Mouse (Mus musculus) gonadal fat pad, adult 2 months (tissue): ENCODE data around the gene Uba3. TPM values are rescaled to one million over a fixed set of nuclear protein-coding genes. Genes with fewer than 3 reads are reported as not detected.

Experiments used
- DNase-seq: peaks from one replicate; pipeline ENCODE4 v3.0.0-alpha.2; 2012; ENCODE audit warnings: low read depth
- polyA plus RNA-seq: library from polyadenylated mRNA; depleted of rRNA; stranded (reverse); fragments of >200 nt; gene quantifications from 2 replicates; pipeline ENCODE4 v1.2.3, GENCODE M21; 2012

Uba3 gene
- polyA plus RNA-seq, 1 experiment: 21.2 TPM

DNA sequence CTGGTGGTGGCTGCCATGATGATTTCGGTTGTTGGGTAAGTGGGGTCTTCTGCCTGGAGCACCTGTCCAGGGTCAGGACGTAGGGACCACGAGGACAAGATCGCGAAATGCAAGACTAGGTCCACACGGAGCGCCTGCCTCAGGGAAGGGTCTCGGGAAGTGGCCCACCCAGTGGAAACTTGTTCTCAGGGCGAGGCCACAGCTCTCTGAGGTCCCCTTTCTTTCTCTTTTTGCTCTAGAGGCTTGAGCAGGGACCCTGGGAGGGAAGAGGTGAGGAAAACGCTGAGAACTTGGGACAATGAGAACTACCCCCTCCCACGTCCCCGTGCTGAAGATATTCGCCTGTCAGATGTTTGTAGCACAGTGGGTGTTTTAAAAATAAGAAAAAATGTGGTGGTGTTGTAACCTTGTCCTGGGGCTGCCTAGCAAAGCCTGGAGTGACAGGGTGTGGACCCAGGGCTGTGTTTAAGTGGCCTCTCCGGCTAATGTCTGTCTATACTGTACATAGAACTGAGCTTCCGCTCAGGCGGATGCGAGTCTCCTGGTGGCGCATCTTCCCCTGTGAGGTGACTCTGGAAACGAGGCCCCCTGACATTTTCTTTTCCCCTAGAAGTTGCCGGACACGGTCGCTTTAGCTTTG is 5.6 kb upstream of the Uba3 start:
- no peak for DNase-seq

DNA sequence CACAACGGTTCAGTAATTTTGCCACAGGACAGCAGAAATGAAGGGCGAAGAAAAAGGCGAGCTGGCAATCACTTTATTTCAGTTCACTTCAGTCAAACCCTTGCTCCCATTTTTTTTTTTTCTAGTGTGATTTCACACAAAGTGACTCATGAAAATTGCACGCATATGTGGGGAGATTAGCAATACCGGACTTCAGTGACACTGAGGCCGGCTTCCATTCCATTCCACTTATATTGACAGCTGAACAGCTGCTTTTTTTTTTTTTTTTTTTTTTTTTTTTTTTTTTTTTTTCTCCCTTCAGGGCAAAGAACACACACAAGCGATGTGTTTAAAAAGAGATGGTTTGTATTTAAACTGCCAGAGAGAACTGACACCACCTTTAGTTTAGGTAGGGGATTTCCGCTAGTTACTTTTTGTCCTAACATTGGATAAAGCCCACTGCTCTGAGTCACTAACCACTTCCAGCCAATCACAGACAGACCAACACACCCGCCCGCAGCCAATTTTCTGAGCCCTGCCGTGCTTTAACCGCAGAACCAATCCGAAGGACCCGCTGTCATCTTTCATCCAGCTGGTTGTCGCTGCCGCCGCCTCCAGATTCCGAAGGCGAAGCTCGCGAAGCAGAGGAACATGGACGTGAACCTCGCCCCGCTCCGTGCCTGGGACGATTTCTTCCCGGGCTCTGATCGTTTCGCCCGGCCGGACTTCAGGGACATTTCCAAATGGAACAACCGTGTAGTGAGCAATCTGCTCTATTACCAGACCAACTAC is 4.9 kb upstream of the Uba3 start, which contains the start of gene Arl6ip5:
Gene Arl6ip5, plus strand, starts transcription at position 499 of the 771 bp plus-strand sequence.
- no peak for DNase-seq

DNA sequence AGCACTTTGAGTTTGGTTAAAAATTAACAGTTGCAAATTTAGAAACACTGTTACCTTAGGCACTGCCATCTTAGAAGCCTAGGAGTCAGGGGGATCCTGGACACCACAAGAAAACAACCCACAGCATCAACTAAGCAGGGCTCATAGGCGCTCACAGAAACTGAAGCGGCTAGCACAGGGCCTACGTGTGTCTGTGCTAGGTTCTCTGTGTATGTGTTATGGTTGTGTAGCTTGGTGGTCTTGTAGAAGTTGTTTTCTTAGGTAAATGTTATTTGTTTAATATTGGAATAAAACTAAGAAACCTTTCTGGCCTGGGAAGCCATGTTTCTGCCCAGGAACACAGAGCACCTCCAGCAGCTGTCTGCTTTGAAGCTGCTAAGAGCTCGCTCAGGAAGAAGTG is 4.3 kb upstream of the Uba3 start:
- no peak for DNase-seq

DNA sequence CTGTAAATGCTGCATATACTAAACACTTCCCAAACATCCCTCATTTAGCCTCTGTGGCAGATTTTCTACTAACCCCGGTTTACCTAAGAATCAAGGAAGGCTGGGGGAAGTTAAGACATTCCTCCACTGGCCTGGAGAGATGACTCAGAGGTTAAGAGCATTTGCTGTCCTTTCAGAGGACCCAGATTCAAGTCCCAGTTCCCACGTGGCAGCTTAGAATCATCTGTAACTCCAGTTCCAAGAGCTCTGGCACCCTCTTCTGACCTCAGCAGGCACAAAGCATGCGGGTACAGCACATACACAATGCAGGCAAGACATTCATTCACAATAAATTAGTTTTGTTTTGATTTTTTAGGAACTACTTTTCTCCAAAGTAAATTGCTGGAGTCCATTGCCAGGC is 3.8 kb upstream of the Uba3 start:
- DNase-seq: no peak

DNA sequence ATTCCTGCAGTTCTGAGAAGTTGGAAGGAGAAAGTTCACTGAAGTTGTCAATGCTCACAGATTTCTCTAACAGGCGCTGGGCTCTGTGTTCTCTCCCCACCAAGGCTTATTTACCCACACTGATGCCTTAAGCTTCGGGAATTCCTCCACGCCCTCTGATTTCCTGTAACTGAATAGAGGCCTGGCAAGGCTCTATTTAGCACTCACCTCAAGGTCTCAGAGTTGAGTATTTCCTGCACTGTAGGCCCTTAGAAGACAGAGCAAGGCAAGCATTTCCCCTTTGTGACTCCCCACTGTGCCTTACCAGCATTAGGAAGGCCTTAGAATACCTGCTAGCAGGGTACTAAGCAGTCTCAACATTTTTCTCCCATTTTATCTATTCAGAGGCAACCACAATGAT is 3.0 kb upstream of the Uba3 start:
- no peak for DNase-seq

DNA sequence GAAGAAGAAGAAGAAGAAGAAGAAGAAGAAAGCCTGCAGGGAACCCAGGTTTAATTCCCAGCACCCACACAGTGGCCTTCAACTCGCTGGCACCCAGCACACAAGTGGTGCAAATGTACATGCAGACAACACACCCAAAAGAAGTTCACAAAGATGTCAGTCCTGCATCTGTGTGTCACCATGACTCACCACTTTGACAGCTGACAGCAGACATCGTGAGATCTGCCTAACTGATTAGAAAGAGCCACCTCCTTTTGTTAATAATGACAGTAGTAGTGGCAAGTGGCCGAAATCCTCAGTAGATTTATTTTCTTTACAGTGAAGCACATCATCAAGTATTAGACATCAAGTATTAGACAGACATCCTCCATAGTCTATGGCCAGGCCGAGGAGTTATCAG is 1.6 kb upstream of the Uba3 start:
- DNase-seq: no peak

DNA sequence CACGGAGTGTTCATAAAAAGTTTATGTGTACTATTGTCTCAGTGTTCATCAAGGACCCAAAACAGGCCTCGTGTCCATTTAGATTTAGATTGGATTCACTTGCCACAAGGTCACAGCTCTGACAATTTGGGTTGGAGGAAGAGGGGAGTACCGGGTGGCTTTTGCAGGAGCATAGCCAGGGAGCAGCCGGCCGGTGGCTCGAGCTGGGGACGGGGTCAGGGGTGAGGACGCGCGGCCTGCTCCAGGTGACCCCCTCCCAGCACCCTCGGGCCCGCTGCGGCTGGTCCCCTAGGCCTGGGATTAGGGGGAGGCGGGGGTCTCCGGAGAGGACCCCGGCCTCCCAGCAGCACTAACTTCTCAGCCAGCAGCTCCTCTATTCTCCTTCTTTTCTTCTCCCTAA is 495 bp downstream of the Uba3 start:
- DNase-seq: no peak

DNA sequence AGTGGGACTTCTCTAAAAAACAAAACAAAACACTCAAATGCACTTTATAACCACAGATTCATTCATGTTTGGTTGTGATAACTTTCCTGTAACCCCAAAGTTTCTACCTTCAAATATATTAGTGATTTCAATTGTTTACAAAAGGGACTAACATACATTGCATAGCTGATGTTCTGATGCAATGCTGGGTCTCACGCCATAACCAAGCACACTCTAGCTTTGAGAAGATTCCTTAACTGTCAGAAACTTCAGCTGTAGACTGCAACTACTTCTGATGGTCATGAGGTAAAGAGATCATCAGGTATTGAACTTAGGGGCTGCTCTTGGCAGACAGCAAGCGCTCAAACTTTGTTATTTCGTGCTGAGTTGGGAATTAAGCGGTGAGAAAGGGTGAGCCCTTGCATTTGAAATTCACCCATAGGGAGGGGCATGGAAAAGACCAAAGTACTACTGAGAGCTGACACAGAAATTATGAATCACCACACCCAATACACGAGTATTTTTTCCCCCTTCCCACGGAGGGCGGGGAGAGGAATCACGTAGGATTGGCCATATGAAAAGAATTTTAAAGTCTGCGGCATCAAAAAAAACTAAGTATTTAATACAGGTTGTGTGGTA is 1.1 kb downstream of the Uba3 start:
- DNase-seq: no peak

DNA sequence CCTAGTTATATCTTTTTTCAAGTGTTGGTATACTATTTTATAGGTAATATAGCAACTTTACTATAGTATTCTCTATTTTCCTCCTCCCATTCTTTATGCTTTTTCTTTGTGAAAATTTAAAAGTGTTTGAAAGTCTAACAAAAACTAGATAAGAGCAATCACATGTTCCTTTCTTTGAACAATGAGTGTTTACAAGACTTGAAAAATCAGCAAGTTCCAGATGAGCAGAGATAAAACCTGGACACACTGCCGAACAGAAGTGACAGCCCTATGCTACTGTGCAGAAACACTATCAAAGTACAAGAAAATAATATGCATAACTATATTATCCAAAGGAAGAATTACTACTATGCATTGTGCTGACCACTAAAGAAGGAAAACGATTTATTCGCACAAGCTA is 3.0 kb downstream of the Uba3 start:
- no peak for DNase-seq

DNA sequence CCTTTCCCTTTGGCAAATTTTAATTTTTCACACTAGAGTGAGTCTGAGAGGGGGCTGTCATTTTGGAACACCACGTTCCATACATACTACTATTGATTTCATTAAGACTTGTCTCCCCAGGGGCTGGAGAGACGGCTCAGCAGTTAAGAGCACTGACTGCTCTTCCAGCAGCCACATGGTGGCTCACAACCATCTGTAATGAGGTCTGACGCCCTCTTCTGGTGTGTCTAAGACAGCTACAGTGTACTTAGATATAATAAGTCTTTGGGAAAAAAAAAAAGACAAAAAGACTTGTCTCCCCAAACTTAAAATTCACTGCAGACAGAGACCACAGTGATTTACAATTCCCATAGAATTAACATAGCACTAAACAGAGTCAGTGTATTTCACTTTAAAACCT is 5.0 kb downstream of the Uba3 start:
- DNase-seq: no peak

DNA sequence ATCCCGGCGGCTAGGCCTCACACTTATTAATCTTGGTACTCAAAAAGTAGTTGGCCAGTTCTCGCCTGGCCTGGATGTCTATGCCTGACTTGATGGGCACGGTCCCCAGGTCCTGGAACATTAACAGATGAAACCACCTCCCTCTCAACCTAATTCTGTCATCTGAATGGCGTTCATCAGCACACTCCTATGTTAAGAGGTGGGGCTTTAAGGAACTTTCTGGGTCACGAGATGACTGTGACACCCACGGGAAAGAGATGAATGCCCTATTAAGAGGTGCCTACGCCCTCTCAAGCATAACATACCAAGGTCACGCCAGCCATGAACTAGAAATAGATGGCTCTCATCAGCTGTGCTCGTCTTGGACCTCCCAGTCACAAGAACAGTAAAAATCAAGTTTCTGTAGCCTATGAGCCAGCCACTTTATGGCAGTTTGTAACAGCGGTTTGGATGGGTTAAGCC is 26.0 kb downstream of the Uba3 start:
- DNase-seq: peak; percentile 37

DNA sequence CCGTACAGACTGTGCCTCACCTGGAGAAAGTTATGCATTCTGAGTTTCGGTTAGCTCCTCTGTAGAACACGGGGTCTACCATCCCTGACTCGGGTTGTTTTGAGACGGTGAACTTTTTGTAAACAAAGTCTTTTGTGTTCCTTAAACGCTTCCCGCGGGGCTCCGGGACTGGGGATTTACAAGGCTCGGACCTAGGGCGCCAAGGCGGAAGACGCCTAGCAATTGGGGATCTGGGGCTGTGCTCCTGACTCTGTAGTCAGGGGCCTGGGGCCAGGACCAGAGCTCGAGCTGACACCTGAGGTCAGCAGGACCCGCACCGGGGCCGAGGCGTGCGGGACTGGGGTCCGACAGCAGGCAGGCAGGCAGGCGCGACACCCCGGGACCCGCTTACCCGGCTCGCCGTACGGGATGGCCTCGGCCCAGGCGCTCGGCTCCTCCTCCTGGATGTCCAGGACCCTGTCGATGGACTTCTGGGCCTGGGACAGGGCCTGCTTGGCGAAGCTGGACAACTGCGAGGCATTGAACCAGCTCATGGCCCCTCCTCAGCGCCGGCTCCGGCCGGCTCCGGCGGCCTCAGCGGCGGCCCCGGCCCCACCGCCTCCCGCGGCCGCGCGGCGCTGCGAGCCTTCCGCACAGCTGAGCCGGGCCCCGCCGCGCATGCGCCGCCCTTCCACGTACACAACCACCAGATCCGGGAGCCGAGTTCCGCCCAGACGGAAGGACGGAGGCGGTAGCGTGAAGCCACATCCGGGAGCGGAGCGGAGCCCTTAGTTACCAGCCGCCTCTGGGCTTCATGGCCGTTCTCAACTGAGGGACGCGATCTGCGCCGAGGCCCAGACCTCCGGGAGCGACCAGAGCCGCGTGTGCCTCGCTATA is 26.7 kb downstream of the Uba3 start, which contains the start of gene Tmf1:
Gene Tmf1, minus strand, starts transcription at position 632 of the 876 bp plus-strand sequence.
- DNase-seq: peak; percentile 50

DNA sequence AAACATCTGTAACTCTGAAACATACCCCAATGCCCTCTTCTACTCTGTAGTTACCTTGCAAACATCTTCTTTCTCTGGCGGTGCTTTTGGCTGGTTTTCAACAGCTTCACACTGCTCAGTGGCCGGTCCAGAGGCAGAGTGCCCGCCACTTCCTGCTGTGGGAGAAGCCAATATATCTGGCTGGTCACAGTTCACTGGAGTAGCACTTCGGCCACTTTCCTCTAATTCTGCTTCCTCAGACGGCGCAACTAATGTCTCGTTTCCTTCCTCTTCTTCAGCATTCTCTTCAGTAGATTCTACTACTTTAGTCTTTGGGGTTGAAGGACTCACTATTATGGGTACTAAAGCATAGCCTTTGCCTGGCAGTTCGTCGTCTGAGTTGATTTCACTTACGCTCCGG is 29.7 kb downstream of the Uba3 start:
- no peak for DNase-seq

DNA sequence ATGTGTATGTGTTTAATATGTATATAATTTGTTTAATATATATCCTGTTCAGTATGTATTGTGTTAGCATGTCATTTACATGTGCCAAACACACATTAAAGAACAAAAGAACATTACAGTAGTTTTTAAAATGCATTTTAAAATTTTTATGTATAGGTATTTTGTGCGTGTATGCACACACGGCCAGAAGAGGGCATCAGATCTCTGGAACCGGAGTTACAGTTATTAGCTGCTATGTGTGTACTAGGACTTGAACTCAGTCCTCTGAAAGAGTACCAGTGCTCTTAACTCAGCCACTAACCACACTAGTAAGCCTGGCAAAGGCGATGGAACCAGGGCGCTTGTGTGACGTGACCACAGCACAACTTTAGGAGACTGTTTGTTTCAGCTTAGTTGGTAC is 55.3 kb downstream of the Uba3 start:
- no peak for DNase-seq

DNA sequence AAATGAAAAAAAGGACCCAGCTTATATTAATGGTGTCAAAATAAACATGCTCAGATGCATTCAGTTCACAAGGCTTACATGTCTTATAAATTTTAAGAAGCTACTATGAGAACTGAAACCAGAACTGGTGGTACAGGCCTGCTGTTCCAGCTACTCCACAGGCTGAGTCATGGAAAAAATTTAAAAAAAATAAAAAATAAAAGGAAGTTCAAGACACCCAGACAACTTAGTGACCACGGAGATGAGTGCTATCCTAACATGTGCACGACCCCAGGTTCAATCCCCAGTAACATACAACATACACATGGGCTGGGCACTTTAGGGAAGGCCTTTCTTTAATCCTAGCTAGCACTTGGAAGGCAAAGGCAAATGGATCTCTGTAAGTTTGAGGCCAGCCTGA is 55.7 kb downstream of the Uba3 start:
- no peak for DNase-seq

DNA sequence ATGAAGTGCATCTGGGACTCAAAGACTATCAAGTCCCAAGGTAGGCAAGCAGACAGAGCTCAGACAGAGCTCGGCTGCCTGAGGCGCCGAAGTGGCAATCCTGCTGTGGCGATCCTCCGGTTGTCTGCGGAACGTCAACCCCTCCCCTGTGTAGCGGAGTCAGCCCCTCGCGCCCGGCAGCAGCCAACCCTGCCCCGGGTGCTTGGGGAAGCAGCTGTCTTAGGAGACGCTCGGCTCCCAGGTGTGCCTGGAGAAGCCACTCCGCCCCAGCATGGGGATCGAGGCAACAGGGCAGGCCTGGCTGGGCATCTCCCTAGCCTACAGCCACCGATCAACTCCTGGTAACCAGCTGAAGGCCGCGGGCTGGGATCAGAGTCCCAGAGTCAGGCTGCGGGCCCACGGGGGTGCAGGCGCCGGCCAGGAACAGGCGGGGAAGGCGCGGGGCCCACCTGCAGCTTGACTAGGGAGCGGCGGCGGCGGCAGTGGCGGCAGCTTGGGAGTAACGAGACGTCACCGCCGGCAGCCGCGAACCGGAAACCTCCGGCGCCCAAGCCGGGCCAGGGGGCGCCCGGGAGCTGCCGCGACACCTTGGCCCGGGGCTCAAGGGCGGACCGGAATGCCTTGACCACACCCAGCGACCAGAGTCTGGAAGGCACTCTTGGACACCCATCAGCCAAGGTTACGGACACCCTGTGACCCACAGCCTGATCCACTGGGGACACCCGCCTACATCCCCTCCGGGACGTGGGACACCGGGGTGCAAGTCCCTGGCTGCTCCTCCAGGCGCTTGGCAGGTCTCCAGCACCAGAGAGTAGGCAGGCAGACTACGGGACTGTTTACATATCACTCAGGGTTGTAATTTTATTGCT is 56.8 kb downstream of the Uba3 start, which contains the start of gene Eogt:
Gene Eogt, minus strand, starts transcription at position 800 of the 869 bp plus-strand sequence.
- DNase-seq: no peak

DNA sequence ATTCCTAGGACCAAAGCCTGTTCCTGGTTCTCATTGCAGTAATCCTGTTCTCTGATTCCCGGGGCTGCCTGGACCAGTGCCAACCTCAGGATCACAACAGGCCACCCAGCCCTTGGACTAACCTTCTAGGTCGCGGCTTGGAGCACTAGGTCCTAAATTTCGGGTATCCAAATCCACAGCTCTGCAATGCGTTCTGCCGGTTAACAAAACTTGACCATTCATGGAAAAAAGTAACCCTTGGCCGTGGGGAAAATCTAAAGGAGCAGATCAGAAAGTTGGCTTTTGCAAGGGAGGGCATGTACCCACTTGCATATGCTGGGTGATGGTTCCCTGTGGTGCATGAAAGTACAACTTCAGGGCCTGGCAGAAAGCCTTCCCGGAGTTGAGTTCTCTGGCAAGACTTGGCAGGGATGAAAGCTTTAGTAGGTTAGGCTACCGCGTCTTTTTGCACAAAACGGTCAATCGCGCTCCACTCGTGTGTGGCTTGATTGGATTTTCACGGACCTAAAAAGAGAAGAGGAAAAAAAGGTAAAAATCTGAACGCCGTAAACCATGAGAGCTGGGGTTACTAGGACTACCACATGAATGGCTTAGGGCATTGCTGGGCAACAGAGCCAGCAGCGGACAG is 57.6 kb downstream of the Uba3 start:
- peak; percentile 90 for DNase-seq

DNA sequence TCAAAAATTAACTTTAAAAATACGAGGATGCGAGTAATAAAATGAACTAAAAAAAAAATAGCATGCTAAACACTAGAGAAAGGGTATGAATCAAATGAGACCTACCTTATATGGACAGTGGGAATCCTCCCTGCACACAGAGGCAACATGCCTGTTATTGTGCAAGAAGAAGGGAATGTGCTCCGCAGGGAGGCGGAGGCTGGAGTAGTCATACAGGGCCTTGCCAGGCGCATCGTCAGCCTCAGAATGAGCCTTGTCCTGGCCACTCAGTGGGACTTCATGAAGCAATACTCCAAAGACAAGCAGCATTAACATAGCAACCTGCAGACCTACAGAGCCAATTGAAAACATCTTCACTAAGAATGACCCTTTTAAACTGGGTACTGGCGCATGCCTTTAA is 60.3 kb downstream of the Uba3 start:
- peak; percentile 89 for DNase-seq

DNA sequence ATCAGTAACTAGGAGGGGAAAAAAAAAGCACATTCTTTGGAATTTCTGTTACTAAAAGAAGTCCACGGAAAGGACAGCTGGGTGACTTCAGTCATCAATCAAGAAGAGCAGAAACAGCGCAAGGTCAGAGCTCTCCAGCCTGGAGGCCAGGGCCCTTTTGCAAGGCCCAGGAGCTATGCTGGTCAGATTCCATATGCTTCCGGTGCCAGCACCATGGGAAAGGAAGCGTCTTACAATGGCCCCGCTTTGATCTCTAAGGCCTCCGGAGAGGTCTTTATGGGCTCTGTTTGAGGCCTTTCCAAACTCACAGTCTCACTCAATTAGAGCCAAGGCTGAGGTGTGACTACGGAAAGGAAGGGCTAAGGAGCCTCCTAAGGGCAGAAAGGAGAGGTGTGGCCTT is 61.1 kb downstream of the Uba3 start:
- DNase-seq: no peak

DNA sequence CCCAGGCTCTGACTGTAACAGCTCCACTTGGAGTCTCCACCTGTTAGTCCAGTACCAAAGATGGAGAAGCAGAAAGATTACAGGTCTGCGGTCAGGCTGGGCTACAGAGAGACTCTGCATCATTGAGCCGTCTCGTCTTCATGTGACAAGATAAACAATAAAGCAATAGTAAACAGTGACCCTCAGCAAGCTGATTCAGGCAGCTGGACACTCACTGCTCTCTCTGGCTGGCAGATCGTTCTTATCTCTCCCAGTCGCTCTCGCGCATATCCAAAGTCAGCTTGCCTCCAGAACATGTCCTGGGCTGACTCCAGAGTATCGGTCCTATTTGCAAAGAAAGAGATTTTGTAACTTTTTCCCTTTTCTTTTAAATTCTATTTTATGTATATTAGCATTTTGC is 62.8 kb downstream of the Uba3 start:
- no peak for DNase-seq
